Mouse (Mus musculus): ENCODE measurements around the gene Dnajc8.
"Not testable (repeated sequence)": the region's sequence is repeated elsewhere in the genome, so short reads cannot be mapped to it uniquely, and the experiment has no call there.

Dnajc8 gene

GRCm38 (mm10) chr4:132565089-132565747, 29.9 kb downstream of the Dnajc8 start:
- in situ Hi-C loops (cut with MboI, MseI): no loop called here

- in situ Hi-C loops (cut with MboI, MseI): no loop called here
Observed at GRCm38 (mm10) chr4:132567361-132567779, 32.0 kb downstream of the Dnajc8 start.

GRCm38 (mm10) chr4:132569115-132569514, 33.8 kb downstream of the Dnajc8 start:
- in situ Hi-C loops (cut with MboI, MseI): no loop called here

- in situ Hi-C loops (cut with MboI, MseI): loop anchor here (10.0 kb wide), 1 partner anchor 784 kb away; the partner anchor contains the start of gene Wdtc1
Observed at GRCm38 (mm10) chr4:132571190-132571589, 35.8 kb downstream of the Dnajc8 start.

GRCm38 (mm10) chr4:132573327-132573726, 38.0 kb downstream of the Dnajc8 start:
- in situ Hi-C loops (cut with MboI, MseI): loop anchor here (10.0 kb wide), 1 partner anchor 781 kb away; the partner anchor contains the start of gene Wdtc1

GRCm38 (mm10) chr4:132574809-132575347, 39.5 kb downstream of the Dnajc8 start:
- in situ Hi-C loops (cut with MboI, MseI): loop anchor here (10.0 kb wide), 1 partner anchor 780 kb away; the partner anchor contains the start of gene Wdtc1

- in situ Hi-C loops (cut with MboI, MseI): no loop called here
Observed at GRCm38 (mm10) chr4:132583781-132584180, 48.4 kb downstream of the Dnajc8 start.

- in situ Hi-C loops (cut with MboI, MseI): no loop called here
Observed at GRCm38 (mm10) chr4:132584975-132585374, 49.6 kb downstream of the Dnajc8 start.

- in situ Hi-C loops (cut with MboI, MseI): no loop called here
Observed at GRCm38 (mm10) chr4:132586282-132586681, 50.9 kb downstream of the Dnajc8 start.

GRCm38 (mm10) chr4:132588512-132588911, 53.2 kb downstream of the Dnajc8 start:
- in situ Hi-C loops (cut with MboI, MseI): no loop called here

- in situ Hi-C loops (cut with MboI, MseI): no loop called here
Observed at GRCm38 (mm10) chr4:132590642-132591041, 55.3 kb downstream of the Dnajc8 start.

- in situ Hi-C loops (cut with MboI, MseI): no loop called here
Observed at GRCm38 (mm10) chr4:132592958-132593357, 57.6 kb downstream of the Dnajc8 start.

GRCm38 (mm10) chr4:132594191-132594590, 58.8 kb downstream of the Dnajc8 start:
- in situ Hi-C loops (cut with MboI, MseI): no loop called here

GRCm38 (mm10) chr4:132598861-132599260, 63.5 kb downstream of the Dnajc8 start:
- in situ Hi-C loops (cut with MboI, MseI): no loop called here

- in situ Hi-C loops (cut with MboI, MseI): no loop called here
Observed at GRCm38 (mm10) chr4:132599764-132600163, 64.4 kb downstream of the Dnajc8 start.

- in situ Hi-C loops (cut with MboI, MseI): no loop called here
Observed at GRCm38 (mm10) chr4:132600465-132600864, 65.1 kb downstream of the Dnajc8 start.

GRCm38 (mm10) chr4:132601242-132601641, 65.9 kb downstream of the Dnajc8 start:
- in situ Hi-C loops (cut with MboI, MseI): not testable (repeated sequence)

Measured in regulatory T cell (primary cell).